Mouse (Mus musculus): ENCODE measurements around the gene Rtcb. TPM values are rescaled to one million over a fixed set of nuclear protein-coding genes. Genes with fewer than 3 reads are reported as not detected.

The Rtcb gene
- polyA plus RNA-seq (2015; fragmentation: Illumina TruSeq; extraction: RNeasy Lipid Tissue Mini Kit (QIAGEN cat#74804); ENCODE audit: low read depth, low replicate concordance), result 114 TPM

DNA sequence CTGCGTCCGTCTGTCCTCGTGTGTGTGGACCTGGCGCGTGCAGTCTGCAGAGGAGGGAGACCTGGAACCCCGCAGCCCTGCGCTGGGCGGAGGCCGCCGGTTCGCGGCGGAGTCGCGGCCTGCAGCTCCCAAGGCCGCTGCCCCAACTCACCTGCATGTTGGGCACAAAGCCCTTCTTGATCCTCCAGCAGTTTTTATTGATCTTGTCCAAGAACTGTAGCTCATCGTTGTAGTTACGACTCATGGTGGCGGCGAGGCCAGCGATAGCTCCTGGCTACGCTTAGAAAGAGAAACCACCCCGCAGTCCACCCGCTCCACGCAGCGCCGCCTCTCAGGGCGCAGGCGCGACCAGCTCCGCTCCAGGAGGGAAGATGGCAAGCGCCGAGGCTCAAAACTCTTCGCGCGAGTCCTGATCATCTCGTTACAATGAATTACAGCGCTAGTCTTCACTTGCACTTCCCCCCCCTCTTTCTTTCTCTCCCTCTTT is at the start of gene Rtcb:
TSS of gene Rtcb (minus strand) at position 360 of the 487 bp plus-strand sequence.

GRCm38 (mm10) chr10:85927676-85928445 is 29.8 kb downstream of the Rtcb start, which contains the start of gene Ascl4:
Gene Ascl4 (plus strand): TSS chr10:85927681.

GRCm38 (mm10) chr10:85916498-85917309 is 40.9 kb downstream of the Rtcb start, which contains the start of gene Prdm4:
Gene Prdm4 (minus strand): TSS chr10:85917142.

Other genes with a start within 250 kb of the Rtcb start
- 19.0 TPM for gene Pwp1, start 128.3 kb downstream of the Rtcb start, polyA plus RNA-seq (2015; fragmentation: Illumina TruSeq; extraction: RNeasy Lipid Tissue Mini Kit (QIAGEN cat#74804); ENCODE audit: low read depth, low replicate concordance)
- 20.3 TPM for gene Prdm4, start 40.7 kb downstream of the Rtcb start, polyA plus RNA-seq (2015; fragmentation: Illumina TruSeq; extraction: RNeasy Lipid Tissue Mini Kit (QIAGEN cat#74804); ENCODE audit: low read depth, low replicate concordance)
- not detected for gene Ascl4, start 30.1 kb downstream of the Rtcb start, polyA plus RNA-seq (2015; fragmentation: Illumina TruSeq; extraction: RNeasy Lipid Tissue Mini Kit (QIAGEN cat#74804); ENCODE audit: low read depth, low replicate concordance)
- gene Bpifc, start 54.1 kb upstream of the Rtcb start, polyA plus RNA-seq (2015; fragmentation: Illumina TruSeq; extraction: RNeasy Lipid Tissue Mini Kit (QIAGEN cat#74804); ENCODE audit: low read depth, low replicate concordance), result 0.21 TPM
- gene Fbxo7, start 64.1 kb upstream of the Rtcb start, polyA plus RNA-seq (2015; fragmentation: Illumina TruSeq; extraction: RNeasy Lipid Tissue Mini Kit (QIAGEN cat#74804); ENCODE audit: low read depth, low replicate concordance), result 36.1 TPM